Mouse (Mus musculus): Measurements from ENCODE around the gene Hnrnpf. TPM values are rescaled to one million over a fixed set of nuclear protein-coding genes. Genes with fewer than 3 reads are reported as not detected.
"Not testable (repeated sequence)": the region's sequence is repeated elsewhere in the genome, so short reads cannot be mapped to it uniquely, and the experiment has no call there.

The Hnrnpf gene
- polyA plus RNA-seq (2012; ENCODE audit: insufficient read depth, insufficient read length, low replicate concordance, missing spikeins), result 271 and 502 TPM in 2 replicates

DNA sequence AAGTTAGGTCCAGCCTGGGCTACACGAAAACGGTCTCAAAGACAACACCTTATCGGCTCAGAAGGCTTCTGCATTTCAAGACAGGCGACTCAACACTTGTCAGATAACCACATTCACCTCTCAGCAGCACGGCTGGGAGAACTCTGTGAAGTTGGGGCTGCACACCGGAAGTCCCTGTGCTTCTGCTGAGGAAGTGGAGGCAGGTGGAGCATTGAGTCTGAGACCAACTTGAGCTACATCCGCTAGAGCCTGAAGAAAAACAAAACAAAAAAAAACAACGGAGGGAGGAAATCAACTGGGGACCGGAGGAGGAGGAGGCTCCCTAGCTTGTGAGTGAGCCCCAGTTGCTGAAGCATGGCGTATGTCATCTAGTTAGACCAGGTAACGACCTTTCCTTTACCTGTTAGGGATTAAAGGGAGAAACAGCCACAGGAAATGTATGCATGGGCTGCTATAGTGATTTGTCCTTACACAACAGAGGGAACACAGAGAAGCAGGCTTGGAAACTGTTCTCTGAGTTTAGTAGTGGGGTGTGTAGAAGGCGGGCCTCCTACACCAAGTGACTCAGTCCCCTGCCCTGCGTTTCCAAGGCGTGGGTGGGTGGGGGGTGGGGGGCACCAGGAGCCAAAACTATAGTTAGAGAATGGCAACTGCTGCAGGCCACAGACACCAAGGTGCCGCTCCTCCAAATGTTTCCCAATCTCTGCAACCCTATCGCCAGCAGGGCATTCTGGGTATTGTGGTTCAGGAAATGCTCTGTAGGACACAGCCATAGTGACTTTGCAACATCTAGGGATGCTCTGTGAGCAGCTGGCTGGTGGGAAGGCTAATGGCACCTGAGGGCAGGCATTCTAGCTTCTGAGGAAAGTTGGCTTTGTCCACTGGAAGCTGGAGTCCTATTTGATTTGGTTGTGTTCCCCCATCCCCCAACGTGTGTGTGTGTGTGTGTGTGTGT lies at the start of gene Hnrnpf:
TSS of gene Hnrnpf (plus strand) at position 199 of the 955 bp plus-strand sequence.
- Histone ChIP-seq H3K4me1 (ENCODE audit: control insufficient read depth, insufficient read depth, low read length) (peaks cover 9% of the 10 kb centered on the region), H3K27ac (ENCODE audit: insufficient read depth, low read depth, low read length) (peak within 1 kb of the TSS; percentile 87), H3K4me3 (ENCODE audit: insufficient read depth, low read depth, low read length) (no peak within 1 kb of the TSS)
- no peak for TF ChIP-seq POLR2A (IDR thresholded peaks at IDR 0.05; ENCODE audit: insufficient read depth, low read depth, low read length)
- 65% methylated on average over 17 of the region's 17 CpGs for WGBS

- Histone ChIP-seq H3K4me3 (ENCODE audit: insufficient read depth, low read depth, low read length) (no peak overlapping the region), H3K4me1 (ENCODE audit: control insufficient read depth, insufficient read depth, low read length) (no peaks in the 10 kb centered on the region; the same call in 1 of the 2 replicates), H3K27ac (ENCODE audit: insufficient read depth, low read depth, low read length) (no peak overlapping the region)
- 59% methylated on average over 2 of the region's 2 CpGs for WGBS
- TF ChIP-seq CTCF (IDR thresholded peaks at IDR 0.05; ENCODE audit: insufficient read depth, low read depth, low read length) (no peak), POLR2A (IDR thresholded peaks at IDR 0.05; ENCODE audit: insufficient read depth, low read depth, low read length) (no peak)
Measured at GRCm38 (mm10) chr6:117851747-117852146, 48.4 kb upstream of the Hnrnpf start.

- H3K27ac ChIP-seq (ENCODE audit: insufficient read depth, low read depth, low read length), result no peak overlapping the region
- no peak overlapping the region for H3K4me3 ChIP-seq (ENCODE audit: insufficient read depth, low read depth, low read length)
- no peaks in the 10 kb centered on the region for H3K4me1 ChIP-seq (ENCODE audit: control insufficient read depth, insufficient read depth, low read length)
- WGBS, result 90% methylated on average over 1 of the region's 1 CpGs
- no peak for TF ChIP-seq CTCF (IDR thresholded peaks at IDR 0.05; ENCODE audit: insufficient read depth, low read depth, low read length)
- TF ChIP-seq POLR2A (IDR thresholded peaks at IDR 0.05; ENCODE audit: insufficient read depth, low read depth, low read length), result no peak
Measured at GRCm38 (mm10) chr6:117857990-117858389, 42.1 kb upstream of the Hnrnpf start.

DNA sequence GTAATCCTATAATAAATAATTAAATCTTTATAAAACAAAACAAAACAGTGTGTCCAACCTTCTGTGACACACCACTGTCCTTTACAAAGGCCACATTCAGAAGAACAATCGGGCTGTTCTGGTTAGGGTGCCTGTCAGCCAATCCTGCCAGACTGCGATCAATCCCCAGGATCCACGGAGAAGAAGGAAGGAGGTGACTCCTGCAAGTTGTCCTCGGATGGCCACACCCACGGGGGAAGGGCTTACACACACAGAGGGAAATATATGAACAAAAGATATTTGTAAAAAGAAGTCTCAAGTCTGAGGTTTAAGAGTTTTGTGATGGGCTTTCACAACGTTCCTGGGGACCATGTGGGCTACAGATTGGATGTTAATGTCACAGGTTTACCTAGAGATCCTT lies 38.3 kb upstream of the Hnrnpf start, which contains the start of gene Zfp239:
TSS of gene Zfp239 (plus strand) at position 253 of the 400 bp plus-strand sequence.
- WGBS, result 60% methylated on average over 6 of the region's 6 CpGs
- Histone ChIP-seq H3K4me1 (ENCODE audit: control insufficient read depth, insufficient read depth, low read length) (no peaks in the 10 kb centered on the region), H3K27ac (ENCODE audit: insufficient read depth, low read depth, low read length) (no peak within 1 kb of the TSS), H3K4me3 (ENCODE audit: insufficient read depth, low read depth, low read length) (peak within 1 kb of the TSS; percentile 98)
- TF ChIP-seq CTCF (IDR thresholded peaks at IDR 0.05; ENCODE audit: insufficient read depth, low read depth, low read length), result no peak
- TF ChIP-seq POLR2A (IDR thresholded peaks at IDR 0.05; ENCODE audit: insufficient read depth, low read depth, low read length), result no peak

GRCm38 (mm10) chr6:117862465-117862864 lies 37.7 kb upstream of the Hnrnpf start:
- WGBS, result 70% methylated on average over 8 of the region's 8 CpGs
- Histone ChIP-seq H3K4me3 (ENCODE audit: insufficient read depth, low read depth, low read length) (no peak overlapping the region), H3K27ac (ENCODE audit: insufficient read depth, low read depth, low read length) (no peak overlapping the region)

DNA sequence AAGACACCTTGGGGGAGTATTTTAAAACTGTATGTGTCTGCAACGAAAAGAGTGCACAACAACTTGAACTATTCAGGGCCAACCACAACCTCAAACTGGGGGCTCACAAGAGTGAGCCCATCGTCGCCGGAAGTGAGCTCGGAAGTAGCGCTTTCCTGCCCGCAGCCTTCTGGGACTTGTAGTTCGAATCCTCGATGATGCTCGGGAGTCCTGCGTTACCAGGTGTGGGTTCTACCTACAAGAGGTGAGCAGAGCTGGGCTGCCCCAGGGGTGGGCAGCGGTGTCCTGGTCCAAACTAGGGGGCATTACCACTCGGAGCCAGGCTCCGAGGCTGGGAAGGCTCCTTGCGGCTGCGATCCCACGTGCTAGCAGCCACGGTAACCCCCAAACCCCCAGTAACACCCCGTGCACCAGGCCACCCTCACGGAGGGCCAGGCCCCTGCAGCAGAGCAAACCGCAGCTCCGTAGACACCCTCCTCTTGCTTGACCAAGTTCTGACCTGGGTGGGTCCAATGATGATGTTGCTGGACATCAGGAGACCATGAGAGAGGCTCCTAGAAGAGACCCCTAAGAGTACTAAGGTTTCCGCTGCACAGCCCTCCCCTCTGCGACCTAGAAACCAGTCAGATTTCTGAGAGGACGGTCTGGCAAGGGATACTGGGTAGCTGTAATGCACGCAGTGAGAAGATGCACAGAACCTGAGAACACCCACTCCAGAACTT lies 37.1 kb upstream of the Hnrnpf start:
- WGBS, result under 1% methylated on average over 26 of the region's 26 CpGs
- H3K4me1 ChIP-seq (ENCODE audit: control insufficient read depth, insufficient read depth, low read length), result no peaks in the 10 kb centered on the region
- no peak for TF ChIP-seq POLR2A (IDR thresholded peaks at IDR 0.05; ENCODE audit: insufficient read depth, low read depth, low read length)
- TF ChIP-seq CTCF (IDR thresholded peaks at IDR 0.05; ENCODE audit: insufficient read depth, low read depth, low read length), result no peak
- H3K4me3 ChIP-seq (ENCODE audit: insufficient read depth, low read depth, low read length), result peak overlapping the region; percentile 98
- H3K27ac ChIP-seq (ENCODE audit: insufficient read depth, low read depth, low read length), result no peak overlapping the region

More at GRCm38 (mm10) chr6:117862465-117862864, 37.7 kb upstream of the Hnrnpf start:
- H3K4me1 ChIP-seq (ENCODE audit: control insufficient read depth, insufficient read depth, low read length), result no peaks in the 10 kb centered on the region
- TF ChIP-seq CTCF (IDR thresholded peaks at IDR 0.05; ENCODE audit: insufficient read depth, low read depth, low read length) (no peak), POLR2A (IDR thresholded peaks at IDR 0.05; ENCODE audit: insufficient read depth, low read depth, low read length) (no peak)

GRCm38 (mm10) chr6:117863751-117864150 lies 36.4 kb upstream of the Hnrnpf start:
- no peak overlapping the region for H3K4me3 ChIP-seq (ENCODE audit: insufficient read depth, low read depth, low read length)
- no peak overlapping the region for H3K27ac ChIP-seq (ENCODE audit: insufficient read depth, low read depth, low read length)
- H3K4me1 ChIP-seq (ENCODE audit: control insufficient read depth, insufficient read depth, low read length), result no peaks in the 10 kb centered on the region
- 93% methylated on average over 8 of the region's 8 CpGs for WGBS
- TF ChIP-seq CTCF (IDR thresholded peaks at IDR 0.05; ENCODE audit: insufficient read depth, low read depth, low read length) (no peak), POLR2A (IDR thresholded peaks at IDR 0.05; ENCODE audit: insufficient read depth, low read depth, low read length) (no peak)

DNA sequence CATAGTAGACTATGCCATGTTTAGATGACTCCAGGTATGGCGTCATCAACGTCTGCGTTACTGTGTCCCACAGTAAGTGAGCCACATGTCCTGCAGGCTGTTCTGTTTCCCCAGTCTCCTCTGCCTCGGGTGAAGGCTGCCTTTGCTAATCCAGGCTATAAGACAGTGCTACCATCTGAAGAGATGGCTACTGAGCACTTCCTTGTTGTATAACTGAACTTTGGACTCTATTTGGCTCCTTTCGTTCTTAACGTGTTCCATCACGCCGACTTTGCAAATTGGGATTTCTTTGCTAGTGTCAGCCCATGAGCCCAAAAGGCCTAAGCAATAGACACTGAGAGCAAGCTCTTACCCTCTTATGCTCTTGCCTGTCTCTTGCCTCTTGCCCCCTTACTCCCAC lies 31.9 kb upstream of the Hnrnpf start:
- Histone ChIP-seq H3K4me3 (ENCODE audit: insufficient read depth, low read depth, low read length) (no peak overlapping the region), H3K27ac (ENCODE audit: insufficient read depth, low read depth, low read length) (no peak overlapping the region), H3K4me1 (ENCODE audit: control insufficient read depth, insufficient read depth, low read length) (no peaks in the 10 kb centered on the region)
- WGBS, result 93% methylated on average over 8 of the region's 8 CpGs
- TF ChIP-seq CTCF (IDR thresholded peaks at IDR 0.05; ENCODE audit: insufficient read depth, low read depth, low read length), result no peak

DNA sequence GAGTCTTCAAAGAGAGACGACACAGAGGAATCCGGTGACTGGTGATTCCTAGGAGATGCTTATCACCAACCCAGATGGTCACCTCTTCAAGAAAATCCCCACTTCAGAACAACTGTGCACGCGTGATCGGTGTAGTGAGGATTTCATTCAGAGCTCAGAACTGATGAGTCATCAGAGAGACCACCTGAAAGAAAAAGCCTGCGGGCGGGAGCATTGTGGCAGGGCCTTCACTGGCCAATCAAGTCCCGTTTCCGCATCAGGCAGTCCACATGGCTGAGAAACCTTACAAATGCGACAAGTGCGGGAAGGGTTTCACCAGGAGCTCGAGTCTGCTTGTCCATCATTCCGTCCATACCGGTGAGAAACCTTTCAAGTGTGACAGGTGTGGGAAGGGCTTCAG lies 29.1 kb upstream of the Hnrnpf start:
- Histone ChIP-seq H3K4me3 (ENCODE audit: insufficient read depth, low read depth, low read length) (no peak overlapping the region), H3K4me1 (ENCODE audit: control insufficient read depth, insufficient read depth, low read length) (no peaks in the 10 kb centered on the region), H3K27ac (ENCODE audit: insufficient read depth, low read depth, low read length) (no peak overlapping the region)
- WGBS, result 85% methylated on average over 14 of the region's 14 CpGs
- TF ChIP-seq POLR2A (IDR thresholded peaks at IDR 0.05; ENCODE audit: insufficient read depth, low read depth, low read length) (no peak), CTCF (IDR thresholded peaks at IDR 0.05; ENCODE audit: insufficient read depth, low read depth, low read length) (no peak)

GRCm38 (mm10) chr6:117873450-117873849 lies 26.7 kb upstream of the Hnrnpf start:
- 84% methylated on average over 7 of the region's 7 CpGs for WGBS
- H3K4me1 ChIP-seq (ENCODE audit: control insufficient read depth, insufficient read depth, low read length); H3K4me3 ChIP-seq (ENCODE audit: insufficient read depth, low read depth, low read length); H3K27ac ChIP-seq (ENCODE audit: insufficient read depth, low read depth, low read length): not testable (repeated sequence)

All from olfactory bulb, adult 2 months (tissue).